Mouse (Mus musculus): ENCODE results near the gene Gm10428. TPM values are rescaled to one million over a fixed set of nuclear protein-coding genes. Genes with fewer than 3 reads are reported as not detected.
A peak's percentile ranks its signal among the peaks of the same experiment; 100 is the strongest.

The Gm10428 gene
- polyA plus RNA-seq, 1 experiment from 2014 or later, result not detected

- no peak overlapping the region for H3K27ac ChIP-seq (ENCODE audit: low read length)
- no peak for ATAC-seq
- 78% methylated on average over 6 of the region's 6 CpGs for WGBS
- no peaks in the 10 kb centered on the region for H3K27me3 ChIP-seq (replicated peaks; ENCODE audit: control insufficient read depth, insufficient read depth, low read length)
- no peak overlapping the region for H3K9ac ChIP-seq (ENCODE audit: low read depth, low read length)
- no peak overlapping the region for H3K4me3 ChIP-seq (ENCODE audit: low read length)
- no peaks in the 10 kb centered on the region for H3K9me3 ChIP-seq (ENCODE audit: control insufficient read depth, low read length)
- peaks cover 8% of the 10 kb centered on the region for H3K4me1 ChIP-seq (ENCODE audit: control insufficient read depth, insufficient read depth, low read length)
- H3K4me2 ChIP-seq (ENCODE audit: low read depth, low read length), result no peak overlapping the region
- no peaks in the 10 kb centered on the region for H3K36me3 ChIP-seq (ENCODE audit: control insufficient read depth, insufficient read depth, low read length)
Observed at GRCm38 (mm10) chr11:62757906-62758305, 5.0 kb downstream of the Gm10428 start.

GRCm38 (mm10) chr11:62758491-62758890 is 5.6 kb downstream of the Gm10428 start:
- Histone ChIP-seq H3K4me3 (ENCODE audit: low read length) (no peak overlapping the region), H3K9ac (ENCODE audit: low read depth, low read length) (no peak overlapping the region), H3K27me3 (replicated peaks; ENCODE audit: control insufficient read depth, insufficient read depth, low read length) (no peaks in the 10 kb centered on the region), H3K4me1 (ENCODE audit: control insufficient read depth, insufficient read depth, low read length) (peaks cover 8% of the 10 kb centered on the region), H3K4me2 (ENCODE audit: low read depth, low read length) (no peak overlapping the region), H3K36me3 (ENCODE audit: control insufficient read depth, insufficient read depth, low read length) (no peaks in the 10 kb centered on the region), H3K27ac (ENCODE audit: low read length) (0 out of 2 replicates have a peak overlapping the region, but pooled peaks have one; percentile 60), H3K9me3 (ENCODE audit: control insufficient read depth, low read length) (no peaks in the 10 kb centered on the region)
- WGBS, result 92% methylated on average over 11 of the region's 11 CpGs
- no peak for ATAC-seq

GRCm38 (mm10) chr11:62760755-62761457 is 8.0 kb downstream of the Gm10428 start:
- WGBS, result 54% methylated on average over 9 of the region's 9 CpGs
- Histone ChIP-seq H3K27ac (ENCODE audit: low read length) (peak overlapping the region; percentile 89), H3K4me2 (ENCODE audit: low read depth, low read length) (peak overlapping the region; percentile 30), H3K9me3 (ENCODE audit: control insufficient read depth, low read length) (no peaks in the 10 kb centered on the region), H3K27me3 (replicated peaks; ENCODE audit: control insufficient read depth, insufficient read depth, low read length) (no peaks in the 10 kb centered on the region), H3K4me1 (ENCODE audit: control insufficient read depth, insufficient read depth, low read length) (peaks cover 8% of the 10 kb centered on the region), H3K4me3 (ENCODE audit: low read length) (peak overlapping the region; percentile 9; the same call in 1 of the 2 replicates), H3K9ac (ENCODE audit: low read depth, low read length) (0 out of 2 replicates have a peak overlapping the region, but pooled peaks have one; percentile 13), H3K36me3 (ENCODE audit: control insufficient read depth, insufficient read depth, low read length) (no peaks in the 10 kb centered on the region)
- peak; percentile 87 for ATAC-seq

- H3K9me3 ChIP-seq (ENCODE audit: control insufficient read depth, low read length), result peaks cover 22% of the 10 kb centered on the region
- no peak overlapping the region for H3K4me2 ChIP-seq (ENCODE audit: low read depth, low read length)
- no peak overlapping the region for H3K9ac ChIP-seq (ENCODE audit: low read depth, low read length)
- peaks cover 21% of the 10 kb centered on the region for H3K36me3 ChIP-seq (ENCODE audit: control insufficient read depth, insufficient read depth, low read length)
- H3K27me3 ChIP-seq (replicated peaks; ENCODE audit: control insufficient read depth, insufficient read depth, low read length), result no peaks in the 10 kb centered on the region
- no peak for ATAC-seq
- H3K4me1 ChIP-seq (ENCODE audit: control insufficient read depth, insufficient read depth, low read length), result no peaks in the 10 kb centered on the region
- WGBS, result 94% methylated on average over 7 of the region's 7 CpGs
- H3K27ac ChIP-seq (ENCODE audit: low read length), result no peak overlapping the region
- H3K4me3 ChIP-seq (ENCODE audit: low read length), result no peak overlapping the region
Observed at GRCm38 (mm10) chr11:62776510-62776909, 23.6 kb downstream of the Gm10428 start.

GRCm38 (mm10) chr11:62788935-62789616 is 36.2 kb downstream of the Gm10428 start, which contains the start of gene Zfp286:
Gene Zfp286 (minus strand): TSS chr11:62789462.
- ATAC-seq, result peak; percentile 94

GRCm38 (mm10) chr11:62789617-62789936 is 36.7 kb downstream of the Gm10428 start:
- H3K36me3 ChIP-seq (ENCODE audit: control insufficient read depth, insufficient read depth, low read length), result no peaks in the 10 kb centered on the region
- WGBS, result 55% methylated on average over 3 of the region's 3 CpGs
- ATAC-seq, result no peak
- peak overlapping the region; percentile 60 for H3K4me3 ChIP-seq (ENCODE audit: low read length)
- H3K4me1 ChIP-seq (ENCODE audit: control insufficient read depth, insufficient read depth, low read length), result no peaks in the 10 kb centered on the region
- H3K27ac ChIP-seq (ENCODE audit: low read length), result no peak overlapping the region
- peak overlapping the region; percentile 73 for H3K9ac ChIP-seq (ENCODE audit: low read depth, low read length)
- peak overlapping the region; percentile 86 for H3K4me2 ChIP-seq (ENCODE audit: low read depth, low read length)
- no peaks in the 10 kb centered on the region for H3K27me3 ChIP-seq (replicated peaks; ENCODE audit: control insufficient read depth, insufficient read depth, low read length)
- H3K9me3 ChIP-seq (ENCODE audit: control insufficient read depth, low read length), result no peaks in the 10 kb centered on the region

More at GRCm38 (mm10) chr11:62788935-62789616, 36.2 kb downstream of the Gm10428 start, which contains the start of gene Zfp286:
- Histone ChIP-seq H3K27ac (ENCODE audit: low read length) (no peak within 1 kb of the TSS), H3K36me3 (ENCODE audit: control insufficient read depth, insufficient read depth, low read length) (no peaks in the 10 kb centered on the region), H3K27me3 (replicated peaks; ENCODE audit: control insufficient read depth, insufficient read depth, low read length) (no peaks in the 10 kb centered on the region), H3K4me3 (ENCODE audit: low read length) (peak within 1 kb of the TSS; percentile 60), H3K4me1 (ENCODE audit: control insufficient read depth, insufficient read depth, low read length) (no peaks in the 10 kb centered on the region), H3K9ac (ENCODE audit: low read depth, low read length) (peak within 1 kb of the TSS; percentile 73), H3K4me2 (ENCODE audit: low read depth, low read length) (peak within 1 kb of the TSS; percentile 86), H3K9me3 (ENCODE audit: control insufficient read depth, low read length) (no peaks in the 10 kb centered on the region)
- WGBS, result 5% methylated on average over 34 of the region's 34 CpGs

Other genes with a start within 250 kb of the Gm10428 start
- gene Cenpv, start 213.8 kb upstream of the Gm10428 start, polyA plus RNA-seq (2015; fragmentation: Nextera tagmentation; extraction: Ambion mirVana), result 6.8 and 17.9 TPM in 2 replicates
- gene Ubb, start 201.9 kb upstream of the Gm10428 start, polyA plus RNA-seq (2015; fragmentation: Nextera tagmentation; extraction: Ambion mirVana), result 2,570 and 2,643 TPM in 2 replicates
- 11.0 and 11.2 TPM in 2 replicates for gene Trpv2, start 178.6 kb upstream of the Gm10428 start, polyA plus RNA-seq (2015; fragmentation: Nextera tagmentation; extraction: Ambion mirVana)
- 14.1 and 23.8 TPM in 2 replicates for gene Lrrc75a, start 104.6 kb upstream of the Gm10428 start, polyA plus RNA-seq (2015; fragmentation: Nextera tagmentation; extraction: Ambion mirVana)
- 82.9 and 86.3 TPM in 2 replicates for gene Mmgt2, start 104.4 kb upstream of the Gm10428 start, polyA plus RNA-seq (2015; fragmentation: Nextera tagmentation; extraction: Ambion mirVana)
- gene Zfp287, start 21.2 kb upstream of the Gm10428 start, polyA plus RNA-seq (2015; fragmentation: Nextera tagmentation; extraction: Ambion mirVana), result 4.2 and 4.7 TPM in 2 replicates
- 7.9 and 10.5 TPM in 2 replicates for gene Zfp286, start 36.4 kb downstream of the Gm10428 start, polyA plus RNA-seq (2015; fragmentation: Nextera tagmentation; extraction: Ambion mirVana)
- 13.3 and 13.5 TPM in 2 replicates for gene Trim16, start 67.1 kb downstream of the Gm10428 start, polyA plus RNA-seq (2015; fragmentation: Nextera tagmentation; extraction: Ambion mirVana)
- gene Fbxw10, start 94.0 kb downstream of the Gm10428 start, polyA plus RNA-seq (2015; fragmentation: Nextera tagmentation; extraction: Ambion mirVana), result 0.24 and 0.43 TPM in 2 replicates
- 89.8 and 90.2 TPM in 2 replicates for gene Tvp23b, start 126.4 kb downstream of the Gm10428 start, polyA plus RNA-seq (2015; fragmentation: Nextera tagmentation; extraction: Ambion mirVana)
- gene Cdrt4, start 198.1 kb downstream of the Gm10428 start, polyA plus RNA-seq (2015; fragmentation: Nextera tagmentation; extraction: Ambion mirVana), result 0.33 TPM in 1 of 2 replicates, not detected in the other